Mouse (Mus musculus) kidney, embryonic 15.5 days (tissue): ENCODE measurements around the gene Abca17. TPM values are rescaled to one million over a fixed set of nuclear protein-coding genes. Genes with fewer than 3 reads are reported as not detected.
A peak's percentile ranks its signal among the peaks of the same experiment; 100 is the strongest.

Experiments
- ATAC-seq: fragments of 200-750 bp; cut with Nextera tagmentation; replicated peaks from 2 replicates; pipeline ENCODE4 v1.8.0; 2017; ENCODE audit warnings: moderate TSS enrichment; ENCODE audit not compliant: low FRiP score
- H3K27ac ChIP-seq: fragments of 300-500 bp; sonication (generic); 2 replicates; pipeline ENCODE4 v1.5.1; 2015; ENCODE audit warnings: mild to moderate bottlenecking, inconsistent platforms
- H3K27me3 ChIP-seq: fragments of 300-500 bp; sonication (generic); 2 replicates; pipeline ENCODE4 v1.6.1; 2015; ENCODE audit warnings: inconsistent platforms
- H3K36me3 ChIP-seq: fragments of 300-500 bp; sonication (generic); 2 replicates; pipeline ENCODE4 v1.6.1; 2015; ENCODE audit warnings: inconsistent platforms
- H3K4me1 ChIP-seq: fragments of 300-500 bp; sonication (generic); 2 replicates; pipeline ENCODE4 v1.6.1; 2015; ENCODE audit warnings: inconsistent platforms
- H3K4me2 ChIP-seq: fragments of 300-500 bp; sonication (generic); 2 replicates; pipeline ENCODE4 v1.6.1; 2015; ENCODE audit warnings: moderate library complexity, mild to moderate bottlenecking, inconsistent platforms
- H3K4me3 ChIP-seq: fragments of 300-500 bp; sonication (generic); replicated peaks from 2 replicates; pipeline ENCODE4 v1.5.1; 2015; ENCODE audit warnings: mild to moderate bottlenecking, inconsistent platforms
- H3K9ac ChIP-seq: fragments of 300-500 bp; sonication (generic); 2 replicates; pipeline ENCODE4 v1.6.1; 2015; ENCODE audit warnings: mild to moderate bottlenecking, inconsistent platforms
- H3K9me3 ChIP-seq: fragments of 300-500 bp; sonication (generic); replicated peaks from 2 replicates; pipeline ENCODE4 v1.6.1; 2016; ENCODE audit warnings: inconsistent platforms
- WGBS: fragments of 180-500 bp; shearing (Covaris S2); methylation state at CpG from one replicate; pipeline ENCODE4 v1.1.7; 2015; ENCODE audit warnings: mixed read lengths; 5-methylcytosine and 5-hydroxymethylcytosine counted together
- microRNA-seq: library from miRNA; unstranded; fragments of <30 nt; microRNA quantifications from one replicate; pipeline ENCODE4, GENCODE M21; 2016
- polyA plus RNA-seq: library from polyadenylated mRNA; unstranded; fragments of >200 nt; fragmentation: Nextera tagmentation; extraction: Ambion mirVana; gene quantifications from 2 replicates; pipeline ENCODE4 v1.2.1, GENCODE M21; 2015

Abca17 gene
- polyA plus RNA-seq, 1 experiment from 2014 or later, result 0.27 TPM

GRCm38 (mm10) chr17:24226721-24227120 is 124.1 kb downstream of the Abca17 start:
- Histone ChIP-seq H3K4me3 (no peak overlapping the region), H3K4me1 (no peaks in the 10 kb centered on the region), H3K9ac (no peak overlapping the region), H3K36me3 (peaks cover 93% of the 10 kb centered on the region), H3K9me3 (no peaks in the 10 kb centered on the region), H3K27ac (no peak overlapping the region), H3K27me3 (no peaks in the 10 kb centered on the region), H3K4me2 (no peak overlapping the region)
- no peak for ATAC-seq
- 90% methylated on average over 8 of the region's 8 CpGs for WGBS

GRCm38 (mm10) chr17:24225851-24226250 is 125.0 kb downstream of the Abca17 start:
- 93% methylated on average over 5 of the region's 5 CpGs for WGBS
- Histone ChIP-seq H3K9ac (no peak overlapping the region), H3K27me3 (no peaks in the 10 kb centered on the region), H3K27ac (no peak overlapping the region), H3K4me3 (no peak overlapping the region), H3K36me3 (peaks cover 84% of the 10 kb centered on the region), H3K9me3 (no peaks in the 10 kb centered on the region), H3K4me1 (peaks cover 4% of the 10 kb centered on the region), H3K4me2 (no peak overlapping the region)
- ATAC-seq, result no peak; the same call in 1 of the 2 replicates

DNA sequence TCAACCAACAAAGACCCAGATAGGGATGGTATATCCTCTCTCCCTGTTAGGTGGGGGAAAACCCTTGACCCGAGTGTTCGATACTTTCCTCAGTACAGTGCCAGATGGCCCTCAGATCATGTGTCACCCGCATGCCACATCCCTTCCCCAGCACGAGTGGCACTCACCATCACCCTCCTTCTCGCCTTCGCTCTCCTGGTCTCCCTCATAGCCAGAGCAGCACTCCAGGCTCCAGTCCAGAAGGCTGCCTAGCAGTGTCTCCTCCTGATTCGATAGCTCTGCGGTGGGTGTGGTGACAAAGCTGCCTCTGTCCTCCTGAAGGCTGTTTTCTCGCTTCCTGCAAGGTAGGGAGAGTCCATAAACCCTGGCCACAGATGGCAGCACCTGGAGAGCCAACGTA is 126.1 kb downstream of the Abca17 start:
- Histone ChIP-seq H3K4me2 (no peak overlapping the region), H3K4me1 (peaks cover 10% of the 10 kb centered on the region), H3K27me3 (no peaks in the 10 kb centered on the region), H3K9ac (0 out of 2 replicates have a peak overlapping the region, but pooled peaks have one; percentile 17), H3K9me3 (no peaks in the 10 kb centered on the region), H3K36me3 (peaks cover 73% of the 10 kb centered on the region), H3K27ac (no peak overlapping the region), H3K4me3 (no peak overlapping the region)
- 81% methylated on average over 10 of the region's 10 CpGs for WGBS
- ATAC-seq, result no peak

DNA sequence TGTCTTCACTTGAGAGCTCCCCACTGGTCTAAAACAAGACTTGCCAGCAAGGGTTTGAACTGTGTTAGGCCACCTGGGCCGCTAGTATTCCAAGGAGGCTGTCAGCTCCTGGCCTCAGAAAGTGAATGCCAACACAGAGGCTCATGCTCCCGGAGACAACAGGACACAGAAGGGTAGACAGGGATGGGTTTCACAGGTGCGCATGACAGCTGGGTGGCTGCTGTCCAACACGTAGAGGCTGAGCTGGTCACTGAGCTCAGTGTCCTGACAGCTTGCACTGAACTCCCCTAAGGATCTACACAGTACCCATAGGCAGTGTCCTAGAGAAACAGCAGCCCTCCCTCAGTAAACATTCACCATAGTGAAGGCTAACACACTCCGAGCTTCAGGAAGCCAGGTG is 127.4 kb downstream of the Abca17 start:
- Histone ChIP-seq H3K36me3 (peaks cover 62% of the 10 kb centered on the region), H3K27me3 (no peaks in the 10 kb centered on the region), H3K4me1 (peaks cover 18% of the 10 kb centered on the region), H3K4me2 (no peak overlapping the region), H3K9me3 (no peaks in the 10 kb centered on the region), H3K4me3 (no peak overlapping the region), H3K9ac (no peak overlapping the region), H3K27ac (no peak overlapping the region)
- ATAC-seq, result no peak
- WGBS, result 80% methylated on average over 5 of the region's 5 CpGs

- no peaks in the 10 kb centered on the region for H3K9me3 ChIP-seq
- ATAC-seq, result no peak
- H3K36me3 ChIP-seq, result peaks cover 60% of the 10 kb centered on the region
- peaks cover 18% of the 10 kb centered on the region for H3K4me1 ChIP-seq
- no peak overlapping the region for H3K4me3 ChIP-seq
- H3K9ac ChIP-seq, result no peak overlapping the region
- 66% methylated on average over 6 of the region's 6 CpGs for WGBS
- H3K27ac ChIP-seq, result no peak overlapping the region
- H3K27me3 ChIP-seq, result no peaks in the 10 kb centered on the region
- no peak overlapping the region for H3K4me2 ChIP-seq
Observed at GRCm38 (mm10) chr17:24222653-24223052, 128.2 kb downstream of the Abca17 start.

GRCm38 (mm10) chr17:24220435-24221411 is 130.1 kb downstream of the Abca17 start, which contains the start of gene Tedc2:
Gene Tedc2 (minus strand): TSS chr17:24220851.
- peak within 1 kb of the TSS; percentile 82 for H3K4me2 ChIP-seq
- peak within 1 kb of the TSS; percentile 73 for H3K4me3 ChIP-seq
- H3K9ac ChIP-seq, result peak within 1 kb of the TSS; percentile 72
- H3K9me3 ChIP-seq, result no peaks in the 10 kb centered on the region
- ATAC-seq, result peak; percentile 94
- peaks cover 59% of the 10 kb centered on the region for H3K36me3 ChIP-seq
- peaks cover 18% of the 10 kb centered on the region for H3K4me1 ChIP-seq
- H3K27me3 ChIP-seq, result no peaks in the 10 kb centered on the region
- 5% methylated on average over 41 of the region's 41 CpGs for WGBS
- peak within 1 kb of the TSS; percentile 72 for H3K27ac ChIP-seq

DNA sequence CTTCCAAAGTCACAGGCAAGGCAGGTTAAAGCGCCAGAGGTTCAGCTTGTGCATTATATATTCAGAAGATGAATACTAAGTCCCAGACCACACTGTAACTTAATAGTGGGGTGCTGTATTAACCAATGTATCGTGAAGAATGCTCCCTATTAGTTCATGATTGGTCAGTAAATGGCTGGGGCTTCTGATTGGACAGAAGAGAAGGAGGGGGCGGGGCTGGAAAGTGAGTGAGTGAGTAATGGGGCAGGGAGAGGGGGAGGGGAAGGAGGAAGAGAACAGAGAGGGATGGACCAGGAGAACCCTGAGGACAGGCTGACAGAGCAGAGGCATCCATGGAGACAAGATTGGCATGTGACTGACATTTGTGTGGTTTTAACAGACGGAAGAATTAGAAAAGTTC is 134.0 kb downstream of the Abca17 start:
- Histone ChIP-seq H3K27ac (no peak overlapping the region), H3K9me3 (no peaks in the 10 kb centered on the region), H3K9ac (no peak overlapping the region), H3K4me1 (peaks cover 25% of the 10 kb centered on the region), H3K36me3 (peaks cover 34% of the 10 kb centered on the region), H3K4me3 (no peak overlapping the region), H3K4me2 (no peak overlapping the region), H3K27me3 (no peaks in the 10 kb centered on the region)
- WGBS, result 77% methylated on average over 4 of the region's 4 CpGs
- no peak for ATAC-seq

Small RNA genes lying within 50 kb of the gene (microRNA-seq; reads per million reads assigned to microRNA genes)
- gene Gm24427, result not detected
- gene Mir5134, result 1.6 reads per million, percentile 4 among the genes with 10 or more reads in this experiment
- gene Mir6965, result 1.2 reads per million

Other genes with a start within 250 kb of the Abca17 start
- 35.0 and 36.4 TPM in 2 replicates for gene Pdpk1, start 200.1 kb downstream of the Abca17 start, polyA plus RNA-seq
- gene Amdhd2, start 187.3 kb downstream of the Abca17 start, polyA plus RNA-seq, result 36.7 and 40.9 TPM in 2 replicates
- gene Atp6v0c, start 181.4 kb downstream of the Abca17 start, polyA plus RNA-seq, result 546 and 562 TPM in 2 replicates
- gene Tbc1d24, start 145.5 kb downstream of the Abca17 start, polyA plus RNA-seq, result 5.9 and 6.7 TPM in 2 replicates
- gene Ntn3, start 141.5 kb downstream of the Abca17 start, polyA plus RNA-seq, result 5.1 and 5.6 TPM in 2 replicates
- gene Tedc2, start 130.2 kb downstream of the Abca17 start, polyA plus RNA-seq, result 13.6 and 14.3 TPM in 2 replicates
- gene Ccnf, start 99.6 kb downstream of the Abca17 start, polyA plus RNA-seq, result 67.5 and 71.1 TPM in 2 replicates
- 17.4 and 17.5 TPM in 2 replicates for gene Abca3, start 882 bp upstream of the Abca17 start, polyA plus RNA-seq
- gene Rnps1, start 63.5 kb upstream of the Abca17 start, polyA plus RNA-seq, result 293 and 318 TPM in 2 replicates
- 115 and 117 TPM in 2 replicates for gene Eci1, start 75.6 kb upstream of the Abca17 start, polyA plus RNA-seq
- 2.4 and 3.2 TPM in 2 replicates for gene Dnase1l2, start 92.0 kb upstream of the Abca17 start, polyA plus RNA-seq
- 29.9 and 36.7 TPM in 2 replicates for gene E4f1, start 119.2 kb upstream of the Abca17 start, polyA plus RNA-seq
- gene Pgp, start 119.3 kb upstream of the Abca17 start, polyA plus RNA-seq, result 49.9 and 53.3 TPM in 2 replicates
- 0.39 and 0.58 TPM in 2 replicates for gene Bricd5, start 122.8 kb upstream of the Abca17 start, polyA plus RNA-seq
- 29.0 and 36.1 TPM in 2 replicates for gene Mlst8, start 128.0 kb upstream of the Abca17 start, polyA plus RNA-seq
- 1.8 and 2.3 TPM in 2 replicates for gene Caskin1, start 137.5 kb upstream of the Abca17 start, polyA plus RNA-seq
- gene Traf7, start 176.9 kb upstream of the Abca17 start, polyA plus RNA-seq, result 85.8 and 96.1 TPM in 2 replicates
- 2.8 TPM in 2 replicates for gene Rab26, start 183.1 kb upstream of the Abca17 start, polyA plus RNA-seq
- gene Pkd1, start 198.8 kb upstream of the Abca17 start, polyA plus RNA-seq, result 21.3 and 21.9 TPM in 2 replicates